Mouse (Mus musculus) hindbrain, embryonic 16.5 days (tissue): ENCODE results near the gene Magt1. TPM values are rescaled to one million over a fixed set of nuclear protein-coding genes. Genes with fewer than 3 reads are reported as not detected.

ENCODE experiments used
- polyA plus RNA-seq: library from polyadenylated mRNA; unstranded; fragments of >200 nt; fragmentation: Nextera tagmentation; extraction: Ambion mirVana; gene quantifications from 2 replicates; pipeline ENCODE4 v1.2.1, GENCODE M21; 2015

The Magt1 gene
- polyA plus RNA-seq, 1 experiment from 2014 or later, result 21.4 TPM

Other genes with a start within 250 kb of the Magt1 start
- 0.09 and 0.13 TPM in 2 replicates for gene Fgf16, start 247.6 kb downstream of the Magt1 start, polyA plus RNA-seq
- 208 and 232 TPM in 2 replicates for gene Atrx, start 82.5 kb downstream of the Magt1 start, polyA plus RNA-seq
- gene Cox7b, start 3.8 kb upstream of the Magt1 start, polyA plus RNA-seq, result 384 and 412 TPM in 2 replicates
- gene Atp7a, start 15.4 kb upstream of the Magt1 start, polyA plus RNA-seq, result 10.2 and 13.4 TPM in 2 replicates
- 0.21 and 0.51 TPM in 2 replicates for gene Tlr13, start 131.3 kb upstream of the Magt1 start, polyA plus RNA-seq
- 297 and 306 TPM in 2 replicates for gene Pgk1, start 175.2 kb upstream of the Magt1 start, polyA plus RNA-seq
- gene Taf9b, start 209.3 kb upstream of the Magt1 start, polyA plus RNA-seq, result 20.9 and 22.0 TPM in 2 replicates
- not detected in 2 replicates for gene Fnd3c2, start 243.5 kb upstream of the Magt1 start, polyA plus RNA-seq